Mouse (Mus musculus): Measurements from ENCODE around the gene Ift43. TPM values are rescaled to one million over a fixed set of nuclear protein-coding genes. Genes with fewer than 3 reads are reported as not detected.

The Ift43 gene
- polyA plus RNA-seq, 1 experiment from 2014 or later: 8.6 TPM

- no peak overlapping the region for H3K27ac ChIP-seq
- H3K27me3 ChIP-seq: no peaks in the 10 kb centered on the region
- no peaks in the 10 kb centered on the region for H3K36me3 ChIP-seq
- no peak for ATAC-seq (ENCODE audit: low read depth)
- no peak overlapping the region for H3K9ac ChIP-seq
- WGBS (ENCODE audit: insufficient replicate concordance): 73% methylated on average over 8 of the region's 8 CpGs
- H3K9me3 ChIP-seq (replicated peaks): no peaks in the 10 kb centered on the region
- no peak for DNase-seq
- H3K4me2 ChIP-seq: no peak overlapping the region
- 0 out of 2 replicates have a peak, but pooled peaks cover 3% of the 10 kb centered on the region for H3K4me1 ChIP-seq (replicated peaks)
- H3K4me3 ChIP-seq (replicated peaks): no peak overlapping the region
Observed at GRCm38 (mm10) chr12:86157166-86157565, 74.8 kb downstream of the Ift43 start.

- H3K9ac ChIP-seq: no peak overlapping the region
- ATAC-seq (ENCODE audit: low read depth) (no peak), DNase-seq (no peak)
- H3K36me3 ChIP-seq: no peaks in the 10 kb centered on the region
- H3K27me3 ChIP-seq: no peaks in the 10 kb centered on the region
- H3K4me1 ChIP-seq (replicated peaks): peaks cover 5% of the 10 kb centered on the region
- no peak overlapping the region for H3K4me2 ChIP-seq
- 32% methylated on average over 8 of the region's 8 CpGs for WGBS (ENCODE audit: insufficient replicate concordance)
- no peak overlapping the region for H3K4me3 ChIP-seq (replicated peaks)
- H3K9me3 ChIP-seq (replicated peaks): no peaks in the 10 kb centered on the region
- no peak overlapping the region for H3K27ac ChIP-seq
Observed at GRCm38 (mm10) chr12:86157894-86158444, 75.6 kb downstream of the Ift43 start.

GRCm38 (mm10) chr12:86158689-86159483, 76.5 kb downstream of the Ift43 start:
- 78% methylated on average over 20 of the region's 20 CpGs for WGBS (ENCODE audit: insufficient replicate concordance)
- DNase-seq (no peak), ATAC-seq (ENCODE audit: low read depth) (no peak)

GRCm38 (mm10) chr12:86161436-86161835, 79.1 kb downstream of the Ift43 start:
- ATAC-seq (ENCODE audit: low read depth) (no peak), DNase-seq (no peak)
- Histone ChIP-seq H3K4me3 (replicated peaks) (no peak overlapping the region), H3K27me3 (no peaks in the 10 kb centered on the region), H3K27ac (no peak overlapping the region), H3K4me2 (no peak overlapping the region), H3K4me1 (replicated peaks) (peaks cover 8% of the 10 kb centered on the region), H3K9me3 (replicated peaks) (no peaks in the 10 kb centered on the region), H3K36me3 (no peaks in the 10 kb centered on the region), H3K9ac (no peak overlapping the region)
- 63% methylated on average over 6 of the region's 6 CpGs for WGBS (ENCODE audit: insufficient replicate concordance)

More at GRCm38 (mm10) chr12:86158689-86159483, 76.5 kb downstream of the Ift43 start:
- Histone ChIP-seq H3K36me3 (no peaks in the 10 kb centered on the region), H3K9me3 (replicated peaks) (no peaks in the 10 kb centered on the region), H3K27me3 (no peaks in the 10 kb centered on the region), H3K4me3 (replicated peaks) (no peak overlapping the region), H3K4me1 (replicated peaks) (peaks cover 8% of the 10 kb centered on the region), H3K4me2 (no peak overlapping the region), H3K9ac (no peak overlapping the region), H3K27ac (no peak overlapping the region)

GRCm38 (mm10) chr12:86161942-86162341, 79.6 kb downstream of the Ift43 start:
- H3K4me3 ChIP-seq (replicated peaks): no peak overlapping the region
- H3K27ac ChIP-seq: no peak overlapping the region
- H3K36me3 ChIP-seq: no peaks in the 10 kb centered on the region
- peaks cover 8% of the 10 kb centered on the region for H3K4me1 ChIP-seq (replicated peaks)
- no peak overlapping the region for H3K4me2 ChIP-seq
- no peak overlapping the region for H3K9ac ChIP-seq
- DNase-seq (no peak), ATAC-seq (ENCODE audit: low read depth) (no peak)
- WGBS (ENCODE audit: insufficient replicate concordance): 71% methylated on average over 5 of the region's 5 CpGs
- H3K27me3 ChIP-seq: no peaks in the 10 kb centered on the region
- no peaks in the 10 kb centered on the region for H3K9me3 ChIP-seq (replicated peaks)

GRCm38 (mm10) chr12:86162890-86163816, 80.8 kb downstream of the Ift43 start:
- H3K4me2 ChIP-seq: no peak overlapping the region
- no peak overlapping the region for H3K4me3 ChIP-seq (replicated peaks)
- H3K4me1 ChIP-seq (replicated peaks): peaks cover 8% of the 10 kb centered on the region
- H3K9ac ChIP-seq: no peak overlapping the region
- no peak overlapping the region for H3K27ac ChIP-seq
- H3K27me3 ChIP-seq: no peaks in the 10 kb centered on the region
- ATAC-seq (ENCODE audit: low read depth) (no peak), DNase-seq (no peak)
- WGBS (ENCODE audit: insufficient replicate concordance): 34% methylated on average over 12 of the region's 12 CpGs
- H3K9me3 ChIP-seq (replicated peaks): no peaks in the 10 kb centered on the region
- no peaks in the 10 kb centered on the region for H3K36me3 ChIP-seq

GRCm38 (mm10) chr12:86166244-86166643, 83.9 kb downstream of the Ift43 start:
- ATAC-seq (ENCODE audit: low read depth) (no peak), DNase-seq (no peak)
- H3K27me3 ChIP-seq: no peaks in the 10 kb centered on the region

GRCm38 (mm10) chr12:86167075-86167474, 84.7 kb downstream of the Ift43 start:
- Histone ChIP-seq H3K4me2 (no peak overlapping the region), H3K27ac (no peak overlapping the region), H3K36me3 (no peaks in the 10 kb centered on the region), H3K27me3 (no peaks in the 10 kb centered on the region), H3K4me3 (replicated peaks) (no peak overlapping the region), H3K9ac (no peak overlapping the region), H3K9me3 (replicated peaks) (no peaks in the 10 kb centered on the region), H3K4me1 (replicated peaks) (peaks cover 8% of the 10 kb centered on the region)
- no peak for DNase-seq
- no peak for ATAC-seq (ENCODE audit: low read depth)
- 64% methylated on average over 9 of the region's 9 CpGs for WGBS (ENCODE audit: insufficient replicate concordance)

More at GRCm38 (mm10) chr12:86166244-86166643, 83.9 kb downstream of the Ift43 start:
- no peaks in the 10 kb centered on the region for H3K36me3 ChIP-seq
- H3K9me3 ChIP-seq (replicated peaks): no peaks in the 10 kb centered on the region
- H3K4me2 ChIP-seq: no peak overlapping the region
- no peak overlapping the region for H3K9ac ChIP-seq
- WGBS (ENCODE audit: insufficient replicate concordance): 11% methylated on average over 2 of the region's 2 CpGs
- no peak overlapping the region for H3K4me3 ChIP-seq (replicated peaks)
- H3K27ac ChIP-seq: no peak overlapping the region
- peaks cover 8% of the 10 kb centered on the region for H3K4me1 ChIP-seq (replicated peaks)

- no peaks in the 10 kb centered on the region for H3K36me3 ChIP-seq
- 39% methylated on average over 1 of the region's 1 CpGs for WGBS (ENCODE audit: insufficient replicate concordance)
- no peak for DNase-seq
Observed at GRCm38 (mm10) chr12:86168712-86169111, 86.4 kb downstream of the Ift43 start.

GRCm38 (mm10) chr12:86169195-86169594, 86.9 kb downstream of the Ift43 start:
- Histone ChIP-seq H3K9ac (no peak overlapping the region), H3K9me3 (replicated peaks) (no peaks in the 10 kb centered on the region), H3K4me2 (no peak overlapping the region), H3K27me3 (no peaks in the 10 kb centered on the region), H3K36me3 (no peaks in the 10 kb centered on the region), H3K4me1 (replicated peaks) (no peaks in the 10 kb centered on the region), H3K27ac (no peak overlapping the region), H3K4me3 (replicated peaks) (no peak overlapping the region)
- no peak for DNase-seq
- WGBS (ENCODE audit: insufficient replicate concordance): 53% methylated on average over 5 of the region's 5 CpGs
- no peak for ATAC-seq (ENCODE audit: low read depth)

More at GRCm38 (mm10) chr12:86168712-86169111, 86.4 kb downstream of the Ift43 start:
- no peak overlapping the region for H3K4me3 ChIP-seq (replicated peaks)
- no peak for ATAC-seq (ENCODE audit: low read depth)
- no peak overlapping the region for H3K27ac ChIP-seq
- no peaks in the 10 kb centered on the region for H3K9me3 ChIP-seq (replicated peaks)
- H3K9ac ChIP-seq: no peak overlapping the region
- H3K27me3 ChIP-seq: no peaks in the 10 kb centered on the region
- H3K4me2 ChIP-seq: no peak overlapping the region
- no peaks in the 10 kb centered on the region for H3K4me1 ChIP-seq (replicated peaks)

GRCm38 (mm10) chr12:86173314-86173713, 91.0 kb downstream of the Ift43 start:
- H3K4me1 ChIP-seq (replicated peaks): 0 out of 2 replicates have a peak, but pooled peaks cover 2% of the 10 kb centered on the region
- H3K4me3 ChIP-seq (replicated peaks): no peak overlapping the region
- no peak overlapping the region for H3K27ac ChIP-seq
- WGBS (ENCODE audit: insufficient replicate concordance): 43% methylated on average over 6 of the region's 6 CpGs
- no peaks in the 10 kb centered on the region for H3K27me3 ChIP-seq
- DNase-seq: no peak
- H3K4me2 ChIP-seq: no peak overlapping the region
- no peak for ATAC-seq (ENCODE audit: low read depth)
- no peaks in the 10 kb centered on the region for H3K9me3 ChIP-seq (replicated peaks)
- no peak overlapping the region for H3K9ac ChIP-seq
- no peaks in the 10 kb centered on the region for H3K36me3 ChIP-seq
